Mouse (Mus musculus) kidney, adult 18-20 months (tissue): ENCODE data around the gene Pdcd11.
"Not testable (repeated sequence)": the region's sequence is repeated elsewhere in the genome, so short reads cannot be mapped to it uniquely, and the experiment has no call there.

Source experiments
- DNase-seq: peaks from one replicate; pipeline ENCODE4 v3.0.0; 2021

The Pdcd11 gene

GRCm38 (mm10) chr19:47128835-47129234 lies 38.3 kb downstream of the Pdcd11 start:
- DNase-seq = no peak

GRCm38 (mm10) chr19:47130551-47131125 lies 40.1 kb downstream of the Pdcd11 start:
- no peak for DNase-seq

GRCm38 (mm10) chr19:47133161-47133560 lies 42.6 kb downstream of the Pdcd11 start:
- no peak for DNase-seq

GRCm38 (mm10) chr19:47135568-47135967 lies 45.0 kb downstream of the Pdcd11 start:
- DNase-seq = no peak

GRCm38 (mm10) chr19:47136170-47136569 lies 45.6 kb downstream of the Pdcd11 start:
- DNase-seq = no peak

GRCm38 (mm10) chr19:47137051-47137581 lies 46.5 kb downstream of the Pdcd11 start:
- DNase-seq = peak; percentile 60

- peak; percentile 48 for DNase-seq
Measured at GRCm38 (mm10) chr19:47137771-47138421, 47.3 kb downstream of the Pdcd11 start, which contains the start of gene Calhm2. Gene Calhm2, minus strand, starts transcription at chr19:47138294.

- not testable (repeated sequence) for DNase-seq
Measured at GRCm38 (mm10) chr19:47139611-47140010, 49.0 kb downstream of the Pdcd11 start.

GRCm38 (mm10) chr19:47142438-47142837 lies 51.9 kb downstream of the Pdcd11 start:
- no peak for DNase-seq

GRCm38 (mm10) chr19:47144154-47144553 lies 53.6 kb downstream of the Pdcd11 start, which contains the start of gene Calhm1:
Gene Calhm1, minus strand, starts transcription at chr19:47144254.
- no peak for DNase-seq

GRCm38 (mm10) chr19:47148267-47148847 lies 57.8 kb downstream of the Pdcd11 start:
- DNase-seq = no peak

GRCm38 (mm10) chr19:47149854-47150253 lies 59.3 kb downstream of the Pdcd11 start:
- DNase-seq = no peak

GRCm38 (mm10) chr19:47151332-47152061 lies 60.9 kb downstream of the Pdcd11 start:
- no peak for DNase-seq

- DNase-seq = no peak
Measured at GRCm38 (mm10) chr19:47152062-47152369, 61.4 kb downstream of the Pdcd11 start.

GRCm38 (mm10) chr19:47153767-47154166 lies 63.2 kb downstream of the Pdcd11 start:
- no peak for DNase-seq

- DNase-seq = no peak
Measured at GRCm38 (mm10) chr19:47157664-47158063, 67.1 kb downstream of the Pdcd11 start, which contains the start of gene Calhm3. Gene Calhm3, minus strand, starts transcription at chr19:47157764.

- DNase-seq = no peak
Measured at GRCm38 (mm10) chr19:47161669-47162068, 71.1 kb downstream of the Pdcd11 start.

GRCm38 (mm10) chr19:47163176-47163744 lies 72.7 kb downstream of the Pdcd11 start:
- no peak for DNase-seq

GRCm38 (mm10) chr19:47166758-47167157 lies 76.2 kb downstream of the Pdcd11 start:
- no peak for DNase-seq

GRCm38 (mm10) chr19:47167617-47168214 lies 77.1 kb downstream of the Pdcd11 start:
- no peak for DNase-seq

GRCm38 (mm10) chr19:47168223-47168622 lies 77.7 kb downstream of the Pdcd11 start:
- DNase-seq = peak; percentile 46

- peak; percentile 91 for DNase-seq
Measured at GRCm38 (mm10) chr19:47168793-47169412, 78.3 kb downstream of the Pdcd11 start.
